Mouse (Mus musculus) hematopoietic stem cell, adult 5-6 weeks (primary cell): ENCODE measurements around the gene Fmn2. TPM values are rescaled to one million over a fixed set of nuclear protein-coding genes. Genes with fewer than 3 reads are reported as not detected.

Experiments used
- ATAC-seq, 2 experiments: fragments of 125-278 bp in 1 of 2; replicated peaks in 1 of 2; 2 replicates each; pipeline ENCODE4 v1.8.0; 2016 to 2017; ENCODE audit warnings: inconsistent platforms in 2 of 2, mild to moderate bottlenecking in 2 of 2, moderate number of reproducible peaks in 2 of 2, low read depth in 1 of 2, moderate TSS enrichment in 1 of 2; ENCODE audit not compliant: low FRiP score in 2 of 2, poor library complexity in 2 of 2, severe bottlenecking in 2 of 2, insufficient read depth in 1 of 2, low TSS enrichment in 1 of 2
- total RNA-seq: library from RNA; stranded (forward); fragments of 172-1452, 232-1000 nt; gene quantifications from 2 replicates; pipeline ENCODE4 v1.2.3, GENCODE M21; 2017

The Fmn2 gene
- total RNA-seq, 1 experiment from 2014 or later = 0.15 TPM

DNA sequence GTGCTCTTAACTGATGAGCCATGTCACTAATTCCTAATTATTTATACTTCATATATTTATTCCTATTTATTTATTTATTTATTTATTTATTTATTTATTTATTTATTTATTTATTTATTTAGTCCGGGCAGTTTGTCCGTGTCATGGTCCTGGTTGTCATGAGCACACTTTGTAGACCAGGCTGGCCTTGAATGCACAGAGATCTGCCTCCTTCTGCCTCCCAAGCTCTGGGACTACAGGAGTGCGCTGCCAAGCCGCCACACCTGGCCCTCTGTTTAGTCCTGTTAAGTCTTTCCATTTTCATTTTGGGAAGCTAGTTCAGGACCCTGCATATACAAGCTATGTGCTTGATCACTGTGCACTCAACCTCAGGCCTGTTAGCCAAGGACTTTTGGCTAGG, 134.7 kb downstream of the Fmn2 start:
- ATAC-seq = no peak

DNA sequence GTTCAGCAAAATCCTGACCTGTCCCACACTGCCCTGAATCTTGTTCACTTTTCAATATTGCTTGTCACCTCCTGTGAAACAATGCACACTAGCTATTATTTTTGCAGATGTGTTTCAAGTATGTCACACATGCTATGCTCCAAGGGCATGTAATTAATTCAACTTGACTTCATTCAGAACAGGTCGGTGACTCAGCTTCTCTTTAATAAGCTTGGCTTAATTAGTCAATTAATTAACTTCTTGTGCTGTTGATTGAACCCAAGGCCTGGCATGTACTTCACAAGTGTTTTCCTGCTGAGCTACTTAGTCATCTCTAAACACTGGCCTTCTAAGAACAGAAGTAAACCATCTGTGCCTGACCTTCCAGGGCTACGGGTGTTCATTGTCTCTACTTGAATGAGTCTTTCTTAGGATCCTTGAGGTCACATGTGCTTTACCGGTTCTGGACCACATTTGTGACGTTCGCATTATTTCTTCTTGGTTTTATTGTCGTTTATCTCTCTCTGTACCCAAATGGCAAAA, 136.0 kb downstream of the Fmn2 start:
- ATAC-seq = no peak

DNA sequence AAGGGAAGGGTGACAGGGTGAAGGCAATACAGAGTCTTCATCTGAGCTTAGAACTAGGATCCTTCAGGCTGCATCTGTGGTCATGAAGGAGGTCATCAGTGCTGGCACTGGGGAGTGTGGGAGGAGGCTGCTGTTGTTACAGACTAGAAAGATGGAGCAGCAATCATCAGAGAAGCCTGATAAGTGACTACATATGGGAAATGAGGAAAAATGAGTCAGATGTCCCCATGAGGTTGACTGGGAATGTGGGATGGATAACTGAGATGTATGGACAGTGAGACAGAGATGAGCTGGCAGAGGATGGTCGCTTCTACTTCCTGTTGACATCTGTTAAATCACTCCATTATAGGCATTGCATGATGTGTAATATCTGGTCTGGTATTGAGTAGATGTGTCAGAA, 139.3 kb downstream of the Fmn2 start:
- no peak for ATAC-seq

DNA sequence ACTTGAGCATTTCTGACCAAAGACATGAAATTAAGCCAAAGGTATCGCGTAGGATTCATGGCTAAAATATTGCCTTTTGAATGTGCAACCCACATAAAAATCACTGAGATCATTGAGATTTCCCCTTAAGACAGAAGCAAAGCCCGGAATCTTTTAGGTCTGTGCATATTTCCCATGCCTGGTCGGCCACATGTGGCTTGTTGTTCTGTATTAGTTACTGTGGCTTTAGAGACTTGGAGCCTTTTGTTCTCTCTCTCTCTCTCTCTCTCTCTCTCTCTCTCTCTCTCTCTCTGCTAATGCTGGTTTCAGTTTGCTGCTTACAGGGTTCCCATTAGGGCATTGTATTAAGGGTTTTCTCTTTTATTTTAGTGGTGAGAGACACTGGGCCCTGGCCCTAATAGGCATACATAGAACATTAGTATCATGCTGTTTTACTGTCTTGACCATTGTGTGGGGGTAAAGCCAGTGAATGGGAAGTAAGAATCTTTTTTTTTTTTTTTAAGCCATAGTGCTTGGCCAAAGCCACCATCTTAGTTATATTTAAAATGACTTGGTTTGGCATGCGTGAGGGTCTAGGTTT, 141.9 kb downstream of the Fmn2 start:
- no peak for ATAC-seq

DNA sequence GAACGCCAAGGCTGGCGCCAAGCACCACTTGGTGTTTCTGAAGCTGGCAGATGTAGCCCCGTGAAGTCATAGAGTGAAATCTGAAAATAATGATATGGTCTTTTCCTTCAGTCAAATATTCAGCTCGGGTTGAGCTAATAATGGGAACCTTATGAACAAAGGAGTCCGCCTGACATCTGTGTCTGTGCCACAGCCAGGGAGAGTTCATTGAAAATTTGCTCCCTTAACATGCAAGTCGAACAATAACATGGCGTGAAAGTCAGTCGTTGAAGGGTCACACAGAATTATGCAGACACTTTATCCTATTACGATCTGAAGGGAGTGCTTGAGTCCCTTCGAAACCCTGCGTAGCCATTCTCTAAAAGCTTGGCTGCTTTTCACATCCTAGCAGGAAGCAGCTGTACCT, 147.8 kb downstream of the Fmn2 start:
- no peak for ATAC-seq

DNA sequence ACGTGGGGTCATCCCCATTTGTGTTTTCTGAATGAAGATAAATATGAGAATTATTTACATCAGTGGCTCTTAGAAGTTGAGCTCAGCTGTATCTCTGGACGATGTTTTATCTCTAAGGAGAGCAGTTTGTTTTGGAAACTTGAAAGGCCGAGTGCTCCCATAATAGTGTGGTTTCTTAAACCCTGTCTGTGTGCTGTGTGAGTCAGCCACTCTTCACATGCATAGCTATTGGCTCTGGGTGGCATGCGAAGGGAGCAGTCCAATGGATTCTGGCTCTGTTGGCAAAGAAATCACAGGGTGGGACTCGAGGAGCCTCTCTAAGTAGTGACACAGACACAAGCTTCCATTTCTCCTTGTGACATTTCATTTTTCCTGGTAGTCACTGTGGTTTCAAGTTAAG, 152.9 kb downstream of the Fmn2 start:
- ATAC-seq = no peak

DNA sequence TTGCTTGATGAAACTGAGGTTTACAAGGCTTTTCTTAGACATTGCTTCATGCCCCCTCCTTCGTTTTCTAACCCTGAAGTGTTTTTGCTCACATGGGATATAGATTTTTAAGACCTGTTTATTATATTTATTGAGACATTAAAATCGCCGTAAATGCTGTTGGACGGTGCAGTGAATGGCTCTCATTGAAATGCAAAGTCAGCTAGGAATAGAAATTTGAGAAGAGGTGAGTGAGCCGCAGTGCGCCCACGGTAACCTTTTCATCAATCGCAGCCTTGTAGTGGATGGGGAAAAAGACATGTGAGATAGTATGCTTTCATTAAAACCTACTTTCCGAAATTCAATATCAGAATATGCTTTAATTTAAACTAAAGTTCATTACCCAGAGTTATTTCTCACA, 153.7 kb downstream of the Fmn2 start:
- no peak for ATAC-seq

DNA sequence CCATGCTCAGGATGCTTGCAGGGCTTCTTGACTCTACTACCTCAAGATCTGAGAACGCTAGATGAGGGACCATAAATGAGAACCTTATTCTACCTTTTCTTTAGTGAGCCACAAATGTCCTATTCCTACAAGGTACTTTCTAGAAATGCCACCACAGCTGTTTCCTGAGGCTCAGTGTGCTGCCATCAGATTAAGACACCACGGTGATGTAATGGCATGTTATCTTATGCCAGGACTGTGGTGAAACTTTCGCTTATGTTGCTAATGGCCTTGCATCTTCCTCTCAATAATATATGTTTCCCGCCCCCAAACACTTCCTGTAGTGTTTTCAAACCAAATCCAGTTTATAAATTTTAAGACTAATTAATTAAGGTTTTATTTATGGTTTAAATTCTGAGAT, 154.9 kb downstream of the Fmn2 start:
- ATAC-seq = peak; percentile 46 to 48

DNA sequence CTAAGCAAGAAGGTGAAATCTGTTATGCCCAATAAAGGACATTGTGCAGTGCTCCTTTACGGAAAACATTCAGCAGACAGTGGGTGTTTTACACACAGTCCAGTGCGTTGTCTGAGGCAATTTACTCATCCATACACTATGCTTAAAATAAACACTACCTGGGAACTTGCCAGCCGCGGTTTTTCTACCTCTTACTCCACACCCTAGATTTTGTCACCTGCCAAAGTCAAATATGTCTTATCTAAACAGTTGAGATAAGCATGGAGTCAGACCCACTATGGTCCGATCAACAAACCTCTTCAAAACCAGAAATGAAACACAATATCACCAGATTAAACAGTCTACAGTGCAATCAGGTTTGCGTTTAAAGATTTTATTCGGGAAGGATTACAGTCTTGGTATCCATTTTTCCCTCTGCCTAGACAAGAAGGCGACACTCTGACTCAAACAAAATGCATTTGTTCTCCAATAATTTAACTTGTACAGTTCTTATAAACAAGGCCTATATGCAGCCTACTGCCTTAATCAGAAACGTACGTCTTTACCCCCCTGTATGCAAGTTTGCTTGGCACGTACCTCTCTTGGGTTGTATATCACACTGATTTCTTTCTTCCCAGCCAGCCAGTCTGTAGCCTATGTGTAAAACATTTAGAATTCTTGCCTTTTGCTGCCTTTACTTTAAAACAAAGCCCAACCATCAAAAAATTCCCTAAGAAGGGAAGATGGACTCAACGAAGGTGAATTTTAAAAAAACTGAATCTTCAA, 158.0 kb downstream of the Fmn2 start:
- ATAC-seq = no peak

DNA sequence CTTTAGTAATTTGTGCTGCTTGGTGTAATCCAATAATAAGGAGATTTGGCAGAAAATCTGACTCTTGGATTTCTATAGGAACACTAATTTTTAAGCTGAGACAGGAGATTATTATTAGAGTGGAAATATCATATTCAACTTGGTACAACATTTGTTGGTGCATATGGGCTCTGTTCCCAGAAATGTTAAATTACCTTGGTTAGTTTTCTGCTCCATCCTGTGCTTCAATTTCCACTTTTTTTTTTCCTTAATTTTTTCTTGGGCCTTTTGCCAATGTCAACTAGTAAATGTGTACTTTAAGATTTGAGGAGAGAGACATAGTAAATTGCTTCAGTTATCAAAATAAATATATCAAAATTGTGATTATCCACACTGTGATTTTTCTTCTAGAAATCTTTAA, 163.5 kb downstream of the Fmn2 start:
- no peak for ATAC-seq

DNA sequence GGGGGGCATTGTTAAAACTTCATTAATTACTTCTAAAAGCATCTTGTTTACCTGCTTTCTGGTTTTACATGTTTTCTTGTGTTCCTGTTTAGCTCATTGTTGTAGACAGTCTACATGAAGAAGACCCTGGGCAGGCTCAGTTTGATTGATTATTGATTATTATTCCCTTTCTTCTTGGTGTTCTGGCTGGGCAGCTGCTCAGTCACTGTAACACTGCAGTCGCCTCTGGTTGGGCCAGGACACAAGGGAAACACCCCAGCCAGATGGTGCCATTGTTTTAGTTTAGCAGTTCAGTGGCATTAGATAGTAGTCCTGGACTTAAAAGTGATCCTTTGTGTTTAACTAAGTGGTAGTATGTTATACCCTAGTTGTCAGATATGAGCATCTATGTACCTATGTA, 167.5 kb downstream of the Fmn2 start:
- ATAC-seq = no peak

DNA sequence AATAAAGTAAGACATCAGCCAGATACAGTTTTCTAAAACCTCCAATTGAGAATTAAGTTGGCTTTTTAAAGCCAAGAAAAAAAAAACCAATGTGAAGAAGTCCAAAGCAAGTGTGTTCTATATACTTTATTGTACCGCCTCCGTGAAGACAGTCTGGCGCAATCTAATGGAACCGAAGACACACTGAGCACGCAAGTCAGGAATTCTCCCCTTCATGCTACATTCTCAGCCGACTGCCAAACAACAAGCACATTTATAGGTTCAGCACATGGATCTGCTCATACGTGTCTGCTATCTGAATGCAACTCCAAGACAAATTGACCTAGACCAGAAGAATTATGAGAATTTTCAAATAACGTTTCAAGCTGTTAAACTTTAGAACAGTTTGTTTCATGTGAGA, 169.2 kb downstream of the Fmn2 start:
- ATAC-seq = no peak

DNA sequence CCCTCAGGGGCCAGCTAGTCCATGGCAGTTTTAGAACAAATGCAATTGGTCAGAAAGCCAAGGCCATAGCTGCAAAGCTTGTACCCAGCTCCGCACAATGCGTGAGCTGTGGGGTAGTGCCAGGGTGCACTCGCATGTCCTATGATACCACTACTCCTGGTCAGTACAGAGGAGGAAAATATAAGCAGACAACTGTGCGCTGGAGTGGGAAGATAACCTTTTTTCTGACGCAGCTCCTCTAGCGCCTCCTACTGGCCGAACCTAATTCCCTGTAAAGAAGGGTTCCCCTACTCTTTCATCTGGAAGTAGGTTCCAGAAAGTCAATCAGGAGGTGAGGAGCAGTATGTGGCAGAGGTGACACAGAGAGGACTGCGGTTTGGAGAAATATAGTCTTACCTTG, 173.0 kb downstream of the Fmn2 start:
- no peak; a peak in 1 of 4 replicates for ATAC-seq

DNA sequence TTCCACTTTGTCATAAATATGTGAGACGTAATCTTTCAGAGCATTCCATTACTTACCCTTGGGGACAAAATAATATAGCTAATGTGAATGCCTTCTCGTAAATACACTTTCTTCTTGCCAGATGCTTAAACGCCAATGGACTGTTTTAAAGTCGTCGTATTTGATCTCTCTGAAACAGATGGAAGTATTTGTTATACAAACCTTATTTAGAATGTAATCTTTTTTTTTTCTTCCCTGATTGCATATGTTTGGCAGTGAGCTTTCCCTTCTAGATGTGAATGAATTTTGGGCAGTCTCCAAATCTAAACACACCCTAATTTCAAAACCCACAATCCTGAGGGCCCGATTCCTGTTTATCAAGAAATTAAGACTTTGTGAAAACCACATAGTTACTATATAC, 173.7 kb downstream of the Fmn2 start:
- ATAC-seq = no peak

DNA sequence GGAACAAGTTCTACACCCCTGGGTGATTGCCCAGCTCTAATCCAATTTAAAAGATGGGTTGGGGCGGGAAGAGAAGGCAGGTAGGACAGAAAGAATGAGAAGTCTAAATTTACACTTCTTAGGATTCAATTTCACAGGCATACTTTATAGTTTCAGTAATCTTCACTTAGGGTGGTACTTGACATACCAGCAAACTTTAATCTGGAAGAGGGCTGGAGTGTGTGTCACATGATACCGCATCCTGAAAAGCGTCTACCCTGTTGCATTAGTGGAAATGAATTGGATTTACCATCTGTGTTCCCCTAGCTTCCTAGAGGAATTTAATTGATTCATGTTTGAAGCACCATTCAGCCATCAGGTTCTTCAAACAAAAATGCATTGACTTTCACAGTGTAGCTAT, 174.6 kb downstream of the Fmn2 start:
- ATAC-seq = no peak

DNA sequence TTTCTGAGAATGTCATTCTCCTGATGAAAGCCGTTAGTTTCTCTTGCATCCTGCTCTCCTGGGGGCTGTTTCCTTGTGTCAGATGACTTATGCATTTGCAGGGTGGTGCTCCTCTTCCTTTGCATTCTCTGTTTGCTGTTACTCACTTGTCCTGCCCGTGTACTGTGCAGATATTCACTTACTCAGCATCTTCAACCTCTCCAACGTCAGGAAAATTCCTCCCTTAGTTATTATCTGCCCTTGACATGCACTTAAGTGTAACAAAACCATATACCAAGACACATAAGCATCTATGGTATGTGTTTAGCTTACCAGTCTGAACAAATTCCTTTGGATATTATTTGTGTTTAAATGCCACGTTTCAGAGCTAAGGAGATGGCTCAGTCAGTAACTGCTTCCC, 175.6 kb downstream of the Fmn2 start:
- no peak for ATAC-seq

DNA sequence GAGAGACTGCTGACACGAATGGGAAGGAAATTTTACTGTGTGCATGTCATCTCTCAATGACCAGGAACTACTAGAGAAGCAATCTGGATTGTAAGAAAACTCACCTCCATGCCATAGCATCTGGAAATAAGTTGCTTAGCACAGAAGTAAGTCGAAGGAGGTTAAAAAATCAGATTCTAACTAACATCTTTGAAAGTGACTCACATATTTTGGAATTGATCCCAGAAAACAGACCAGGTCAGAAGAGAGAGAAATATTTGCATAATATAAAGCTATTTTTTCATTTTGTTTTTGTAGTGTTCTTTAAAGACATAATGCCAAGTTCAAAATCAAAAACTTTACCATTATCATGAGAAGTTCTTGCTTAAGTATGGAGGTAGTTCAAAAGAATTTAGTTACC, 187.7 kb downstream of the Fmn2 start:
- ATAC-seq = no peak

DNA sequence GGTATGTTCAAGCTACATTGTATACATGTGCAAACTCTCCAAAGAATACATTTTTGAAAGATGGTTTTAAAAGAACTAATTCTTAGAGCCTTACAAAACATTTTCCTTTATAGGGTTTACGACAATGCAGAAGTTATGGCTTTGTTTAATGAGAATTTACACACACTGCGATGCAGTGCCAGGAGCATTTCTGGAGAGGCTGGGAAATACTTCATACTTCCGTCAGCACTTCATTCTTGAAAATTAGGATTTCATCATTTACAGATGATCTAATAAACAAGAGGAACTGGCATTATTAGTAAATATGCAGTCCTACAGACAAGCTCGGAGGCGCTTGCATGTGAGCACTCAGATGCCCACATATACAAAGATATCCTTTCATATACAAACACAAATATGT, 199.2 kb downstream of the Fmn2 start:
- ATAC-seq = no peak

DNA sequence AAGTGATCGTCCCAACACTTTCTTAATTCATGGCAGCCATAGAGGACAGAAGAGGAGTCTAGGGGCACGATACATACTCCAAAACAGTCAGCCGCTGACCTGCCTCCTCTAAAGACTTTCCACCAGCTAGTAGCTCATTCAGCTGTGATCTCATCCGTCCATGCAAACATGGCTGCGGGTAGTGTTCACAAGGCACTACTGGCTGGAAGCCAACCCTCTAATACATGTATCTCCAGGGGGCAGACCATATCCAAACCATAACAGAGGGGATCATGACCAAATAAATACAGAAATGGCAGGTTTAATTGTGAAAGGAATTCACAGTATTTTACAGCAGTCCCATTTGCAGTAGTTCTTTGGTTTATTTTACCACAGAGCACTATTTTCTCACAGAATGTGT, 200.2 kb downstream of the Fmn2 start:
- no peak for ATAC-seq
